Mouse (Mus musculus): ENCODE results near the gene Pamr1.

Gene Pamr1

DNA sequence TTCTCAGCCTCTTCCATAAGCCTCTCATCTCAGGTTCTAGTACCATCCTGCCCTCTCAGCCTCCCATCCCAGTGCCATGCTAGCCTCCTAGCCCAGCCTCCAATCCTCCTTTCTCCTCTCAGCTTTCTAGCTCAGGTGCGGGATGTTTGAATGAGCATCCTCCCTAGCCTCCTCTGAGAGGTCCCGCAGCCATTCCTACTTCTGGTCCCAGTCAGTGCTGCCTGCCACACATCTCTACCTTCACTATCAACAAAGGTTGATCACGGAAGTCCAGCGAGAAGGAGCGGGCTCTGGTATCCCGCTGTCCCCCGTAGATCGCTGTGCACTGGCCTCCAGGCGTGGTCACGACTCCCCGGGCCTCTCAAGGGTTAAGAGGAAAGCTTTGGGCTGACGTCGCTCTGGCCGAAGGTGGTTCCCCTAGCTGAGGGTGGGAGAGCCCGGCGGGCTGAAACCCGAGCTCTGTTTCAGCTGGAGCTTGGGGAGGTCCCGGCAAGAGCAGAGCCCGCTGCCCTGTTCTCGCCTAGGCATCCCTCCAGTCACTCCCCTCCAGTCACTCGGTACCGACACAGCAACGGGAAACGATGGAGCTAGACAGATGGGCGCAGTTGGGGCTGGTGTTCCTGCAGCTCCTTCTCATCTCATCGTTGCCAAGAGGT is at the start of gene Pamr1:
Gene Pamr1, plus strand, starts transcription at position 402 of the 656 bp plus-strand sequence.
- DNase-seq (ENCODE audit: low spot score in 2 of 2): no peak

DNA sequence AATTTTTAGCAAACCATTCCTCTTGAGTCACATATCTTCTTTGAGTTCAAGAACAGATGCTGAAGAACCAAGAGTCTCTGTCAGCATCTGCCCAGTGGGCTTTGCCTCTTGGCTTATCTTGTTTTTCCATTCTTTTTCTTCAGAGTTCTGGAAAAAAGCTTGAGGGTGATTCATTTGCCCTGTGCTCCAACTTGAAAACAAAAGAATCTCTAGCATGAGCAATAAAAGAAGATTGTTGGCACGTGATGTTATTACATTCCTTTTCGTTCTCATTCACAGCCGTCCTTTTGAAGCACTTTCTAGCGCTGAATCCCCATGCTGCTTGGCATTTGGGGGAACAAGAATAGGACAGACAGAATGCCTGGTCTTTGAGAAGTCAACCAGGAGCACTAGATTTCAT is 42.2 kb upstream of the Pamr1 start:
- no peak for DNase-seq (ENCODE audit: low spot score in 2 of 2)

DNA sequence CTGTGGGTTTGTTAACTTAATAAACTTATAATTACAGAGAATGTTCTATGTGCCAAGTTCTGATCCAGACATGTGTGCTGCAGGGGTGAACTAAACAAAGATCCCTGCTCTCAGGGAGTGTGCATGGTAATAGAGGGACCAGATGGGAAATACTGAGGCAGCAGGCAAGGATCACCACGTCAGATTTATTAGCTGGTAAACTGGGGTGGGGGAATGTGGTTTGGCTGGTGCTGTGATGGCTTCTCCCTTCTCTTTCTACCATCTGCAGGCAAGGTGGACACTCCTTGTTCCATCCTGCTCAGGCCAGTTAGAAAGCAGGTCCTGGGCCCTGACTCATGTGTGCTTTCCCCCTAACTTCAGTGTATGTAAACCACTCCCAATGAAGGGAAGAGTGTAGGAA is 41.7 kb upstream of the Pamr1 start:
- DNase-seq (ENCODE audit: low spot score in 2 of 2): no peak

DNA sequence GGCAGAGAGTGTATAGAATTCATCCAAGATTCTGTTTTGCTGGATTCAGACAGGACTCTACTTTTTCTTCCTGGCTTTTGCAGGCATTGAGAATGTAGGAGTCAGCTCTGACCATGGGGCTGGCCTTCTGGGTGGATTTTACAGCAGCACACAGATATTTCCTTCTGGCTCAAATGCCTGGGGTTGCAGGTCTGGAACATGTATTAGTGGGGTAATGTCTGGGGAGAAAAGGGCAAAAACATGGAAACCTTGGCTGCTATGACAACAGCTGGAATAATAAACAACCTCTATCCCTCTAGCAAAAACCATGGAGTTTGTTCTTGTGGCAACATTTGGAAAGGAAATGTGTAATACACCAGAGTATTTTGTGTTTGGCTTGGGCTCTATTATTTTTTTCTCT is 29.9 kb upstream of the Pamr1 start:
- no peak for DNase-seq (ENCODE audit: low spot score in 2 of 2)

DNA sequence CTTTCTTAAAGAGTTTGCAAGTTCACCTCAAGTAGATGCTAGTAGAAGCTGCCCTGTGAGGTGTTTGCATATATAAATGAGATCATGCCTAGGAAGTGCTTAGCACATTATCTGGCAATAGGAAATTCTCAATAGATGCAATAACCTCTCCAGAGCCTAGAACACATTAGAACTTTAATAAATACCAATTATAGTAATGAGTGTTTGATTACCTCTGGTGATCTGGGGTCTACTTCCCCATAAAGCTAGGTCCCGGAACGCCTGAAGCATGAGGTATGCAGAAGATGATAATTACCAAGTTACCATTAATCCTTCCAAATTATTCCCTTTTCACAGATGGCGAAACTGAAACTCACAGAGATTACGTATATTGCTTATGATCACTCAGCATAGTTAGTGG is 22.2 kb upstream of the Pamr1 start:
- DNase-seq (ENCODE audit: low spot score in 2 of 2): no peak

DNA sequence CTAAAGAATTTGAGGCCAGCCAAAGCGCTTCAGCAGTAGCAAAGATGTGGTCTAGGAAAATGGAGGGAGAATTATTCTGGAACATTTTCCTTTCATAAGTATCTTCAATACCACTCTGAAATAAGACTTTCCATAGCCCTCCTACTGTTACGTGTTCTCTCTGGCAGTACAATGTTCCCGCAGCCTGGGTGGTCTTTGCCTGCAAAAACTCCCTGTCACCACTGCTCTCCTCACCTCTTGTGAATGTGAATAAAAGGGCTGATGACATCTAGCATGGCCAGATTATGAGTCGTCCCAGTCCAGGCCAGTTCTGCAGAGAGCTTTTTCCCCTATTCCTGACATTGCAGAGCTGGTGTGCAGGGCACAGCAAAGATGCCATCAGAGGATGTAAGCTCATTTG is 16.4 kb upstream of the Pamr1 start:
- no peak for DNase-seq (ENCODE audit: low spot score in 2 of 2)

DNA sequence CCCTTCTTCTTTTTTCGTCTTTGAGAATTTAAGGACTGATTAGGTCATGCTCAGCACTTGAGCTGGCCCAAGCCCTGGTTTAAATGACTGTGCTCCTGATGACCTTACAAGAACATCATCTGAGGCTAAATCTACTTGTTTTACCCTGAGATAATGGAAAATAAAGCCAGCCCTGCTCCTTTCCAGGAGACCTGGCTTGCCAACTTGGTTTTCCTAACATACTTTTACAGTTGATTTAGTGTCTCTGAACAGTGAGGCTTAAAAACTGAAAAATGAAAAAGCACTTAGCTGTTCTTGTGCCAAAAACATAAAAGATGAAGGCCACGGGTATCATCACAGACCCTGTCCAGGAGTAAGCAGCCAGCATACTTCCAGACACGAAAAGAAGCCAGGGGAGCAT is 13.0 kb upstream of the Pamr1 start:
- no peak for DNase-seq (ENCODE audit: low spot score in 2 of 2)

DNA sequence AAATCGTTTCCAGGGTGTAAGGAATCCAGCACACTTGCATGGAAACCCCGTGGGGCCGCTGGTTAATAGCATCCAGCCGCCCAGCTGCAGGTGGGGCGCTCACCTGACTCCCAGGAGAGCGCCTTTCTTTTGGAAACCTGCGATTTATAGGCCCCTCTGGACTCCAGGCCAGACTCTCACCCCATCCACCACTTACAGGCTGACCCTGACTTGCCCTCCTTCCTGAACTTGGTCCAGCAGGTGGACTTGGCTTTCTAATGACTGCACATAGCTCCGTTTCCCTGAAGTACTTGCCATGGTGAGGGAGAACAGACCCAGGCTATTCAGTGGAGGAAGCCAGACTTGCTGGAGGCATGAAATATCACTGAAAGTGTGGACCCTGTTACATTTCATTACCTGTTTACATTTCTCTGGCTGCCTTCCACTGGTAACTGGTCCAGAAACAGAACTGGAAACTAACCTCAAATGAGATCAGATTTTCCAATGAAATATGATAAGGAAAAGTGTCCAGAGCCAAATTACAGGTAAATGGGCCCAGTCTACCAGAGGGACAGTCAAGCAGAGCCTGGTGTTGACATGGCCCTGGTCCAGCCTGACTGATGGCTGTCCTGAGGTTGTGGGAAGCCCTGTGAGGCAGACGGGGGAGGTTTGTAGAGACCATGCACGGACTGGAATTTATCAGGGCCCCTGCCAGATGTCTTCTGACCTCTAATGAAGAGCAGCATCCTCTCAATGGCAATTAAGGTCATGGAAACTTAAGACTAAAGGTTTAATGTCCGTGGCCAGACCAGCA is 9.2 kb upstream of the Pamr1 start:
- DNase-seq (ENCODE audit: low spot score in 2 of 2): no peak

DNA sequence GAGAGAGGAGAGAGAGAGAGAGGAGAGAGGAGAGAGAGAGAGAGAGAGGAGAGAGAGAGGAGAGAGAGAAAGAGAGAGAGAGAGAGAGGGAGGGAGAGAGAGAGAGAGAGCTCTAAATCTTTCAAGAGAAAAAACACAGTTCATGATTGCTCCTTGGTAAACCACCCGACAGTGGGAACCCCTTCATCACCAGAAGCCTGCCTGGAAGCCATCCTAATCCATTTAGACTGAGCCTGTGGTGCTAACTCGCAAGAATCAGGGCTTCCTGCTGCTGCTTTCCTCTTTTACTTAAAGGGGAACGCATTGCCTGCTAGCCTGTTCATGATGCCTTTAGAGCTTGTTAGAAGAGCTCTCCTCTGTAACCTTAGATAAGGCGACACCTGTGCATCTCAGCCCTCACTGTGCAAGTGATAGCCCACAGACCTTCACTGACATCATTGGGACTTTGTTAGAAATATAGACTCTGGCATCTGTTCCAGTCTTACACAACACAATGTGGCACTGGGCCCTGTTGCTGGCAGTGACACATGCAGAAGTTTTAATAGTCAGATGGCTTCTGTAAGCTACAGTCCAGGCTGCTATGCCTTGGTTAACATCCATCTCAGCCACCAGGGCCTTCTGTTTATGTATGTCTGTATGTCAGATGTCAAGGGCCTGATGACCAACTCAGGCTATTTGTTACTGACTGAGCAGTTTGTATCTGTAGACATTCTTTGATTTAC is 8.2 kb upstream of the Pamr1 start:
- DNase-seq (ENCODE audit: low spot score in 2 of 2): no peak

DNA sequence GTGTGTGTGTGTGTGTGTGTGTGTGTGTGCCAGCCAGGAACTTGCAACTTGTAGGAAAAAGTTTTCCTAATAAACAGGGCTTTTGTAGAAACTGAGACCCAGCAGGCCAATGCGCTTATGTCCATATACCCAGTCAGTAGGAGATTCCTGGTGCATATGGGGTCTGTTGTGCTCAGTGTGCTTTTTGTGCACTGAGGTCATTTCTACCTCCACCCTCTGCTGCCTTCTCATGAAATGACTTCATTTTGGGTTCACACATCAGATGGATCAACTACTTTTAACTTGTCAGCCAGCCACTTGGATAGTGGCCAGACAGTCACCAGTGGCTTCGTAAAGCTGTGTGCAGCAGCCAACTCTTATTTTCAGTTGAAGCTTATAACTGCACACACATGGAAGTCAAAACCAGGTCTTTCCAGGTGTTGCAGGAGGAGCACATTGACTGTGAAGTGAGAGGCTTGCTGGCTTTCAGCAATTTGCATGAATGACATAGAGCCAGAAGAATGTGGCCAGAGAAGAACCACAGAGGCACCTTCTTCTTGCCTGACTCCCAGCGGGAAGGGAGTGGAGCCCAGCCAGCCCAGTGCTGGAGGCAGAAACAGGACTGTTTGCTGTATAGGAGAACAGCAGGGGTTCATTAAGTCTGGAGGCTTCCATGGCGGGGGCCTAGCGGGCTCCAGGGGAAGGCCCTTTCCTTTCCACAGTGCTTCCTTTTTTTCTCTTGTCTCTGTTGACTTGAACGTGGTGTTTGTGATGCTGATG is 5.7 kb upstream of the Pamr1 start:
- peak in 1 of 2 experiments; percentile 49 for DNase-seq (ENCODE audit: low spot score in 2 of 2)

DNA sequence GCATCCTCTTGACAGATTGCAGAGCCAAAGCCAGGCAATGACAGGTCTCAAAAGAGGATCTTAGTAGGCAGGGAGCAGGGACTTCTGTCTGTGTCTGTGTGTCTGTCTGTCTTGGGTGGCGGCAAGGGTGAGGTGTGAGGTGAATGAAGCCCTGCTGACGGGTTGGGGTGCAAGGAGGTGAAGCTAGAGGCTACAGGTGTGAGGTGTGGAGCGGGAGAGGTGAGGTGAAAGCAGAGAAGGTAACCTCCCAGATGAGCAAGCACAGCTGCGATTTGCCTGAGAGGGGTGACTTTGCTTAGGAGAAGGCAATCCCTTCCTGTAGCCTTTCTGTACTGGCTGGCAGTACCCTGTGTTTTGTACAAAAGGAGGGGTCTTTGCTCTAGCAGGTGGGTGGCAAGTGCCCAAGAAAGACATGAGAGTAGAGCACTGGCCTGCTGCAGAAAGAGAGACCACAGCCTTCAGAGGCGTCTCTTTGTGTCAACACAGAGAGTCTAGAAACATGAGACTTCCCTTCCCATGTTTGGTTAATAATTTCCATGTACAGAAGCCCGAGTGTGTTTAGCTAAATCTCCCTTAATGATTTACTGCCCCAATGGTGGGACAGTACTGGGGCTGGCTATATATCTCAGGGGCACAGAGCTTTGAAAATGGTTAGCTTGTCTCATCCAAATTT is 1.2 kb downstream of the Pamr1 start:
- no peak for DNase-seq (ENCODE audit: low spot score in 2 of 2)

DNA sequence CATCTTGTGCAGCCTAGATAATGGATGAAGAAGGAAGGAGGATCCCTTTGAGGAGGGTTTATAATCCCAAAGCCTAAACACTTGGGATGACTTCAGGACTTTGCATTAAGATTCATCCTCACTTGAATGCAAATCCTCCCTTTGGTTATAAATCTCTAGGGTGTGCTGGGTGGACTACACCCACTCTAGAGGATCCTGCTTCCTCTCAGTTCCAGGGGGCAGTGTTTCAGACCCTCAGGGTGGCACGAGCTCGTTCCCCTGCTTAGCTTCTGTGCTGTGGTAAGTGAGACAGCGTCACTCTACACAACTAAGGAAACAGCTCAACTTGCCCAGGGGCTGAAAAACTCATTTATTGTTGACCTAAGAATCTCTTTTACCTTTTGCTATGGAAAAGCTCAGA is 1.8 kb downstream of the Pamr1 start:
- no peak for DNase-seq (ENCODE audit: low spot score in 2 of 2)

DNA sequence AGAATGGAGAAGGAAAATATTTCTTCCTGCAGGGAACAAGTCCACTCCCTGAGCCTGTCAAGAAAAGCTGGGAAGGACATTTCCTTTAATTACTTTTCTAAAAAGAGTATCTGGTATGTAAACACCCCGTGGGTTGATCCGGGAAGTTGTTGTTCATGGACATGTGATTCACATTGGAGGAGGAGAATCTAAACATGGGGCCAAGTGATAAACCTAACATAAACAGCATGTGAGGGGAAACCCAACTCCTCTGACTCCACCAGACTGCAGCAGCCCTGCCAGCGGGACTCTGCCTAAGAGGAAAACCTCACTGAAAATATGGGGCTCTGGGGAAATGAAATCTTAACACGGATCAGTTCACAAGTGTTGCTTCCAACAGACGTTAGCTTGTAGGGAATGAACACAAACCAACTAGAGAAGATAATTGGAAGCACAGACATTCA is 2.3 kb downstream of the Pamr1 start:
- no peak for DNase-seq (ENCODE audit: low spot score in 2 of 2)

DNA sequence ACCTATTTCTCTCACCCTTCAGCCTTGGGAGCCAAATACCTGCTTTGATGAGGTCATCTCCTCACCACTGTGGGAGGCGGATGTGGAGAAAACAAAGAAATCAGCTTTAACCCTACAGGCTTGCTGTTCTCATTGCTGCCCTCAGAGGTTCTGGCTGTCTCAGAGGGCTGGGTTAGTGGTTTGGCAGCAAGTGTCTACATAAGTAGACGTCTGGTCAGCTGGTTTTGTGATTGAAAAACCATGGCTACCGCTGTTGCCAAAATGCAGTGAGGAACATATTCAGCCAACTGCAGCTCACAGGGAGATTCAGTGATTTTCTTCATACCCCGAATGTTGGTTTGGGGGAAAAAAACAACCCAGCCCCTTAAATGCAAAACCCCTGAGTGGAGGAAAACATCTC is 7.3 kb downstream of the Pamr1 start:
- no peak for DNase-seq (ENCODE audit: low spot score in 2 of 2)

DNA sequence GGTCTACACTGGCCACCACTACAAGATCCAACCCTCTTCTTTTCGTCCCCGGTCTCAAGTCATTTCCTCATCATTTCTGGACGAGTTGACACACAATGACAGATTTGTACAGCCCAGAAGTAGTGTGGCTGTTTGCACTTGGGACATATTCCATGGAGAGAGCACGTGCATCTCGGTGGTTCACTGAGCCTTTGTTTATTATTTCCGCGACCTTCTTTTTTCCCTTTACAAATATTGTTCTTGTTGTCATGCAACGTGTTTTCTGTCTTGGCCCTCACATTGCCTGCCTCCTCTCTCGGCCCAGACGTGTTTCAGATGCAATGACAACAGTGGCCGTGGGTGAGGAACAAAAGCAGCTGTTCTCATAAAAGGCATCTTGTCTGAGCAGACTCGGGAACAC is 9.2 kb downstream of the Pamr1 start:
- DNase-seq (ENCODE audit: low spot score in 2 of 2): no peak

DNA sequence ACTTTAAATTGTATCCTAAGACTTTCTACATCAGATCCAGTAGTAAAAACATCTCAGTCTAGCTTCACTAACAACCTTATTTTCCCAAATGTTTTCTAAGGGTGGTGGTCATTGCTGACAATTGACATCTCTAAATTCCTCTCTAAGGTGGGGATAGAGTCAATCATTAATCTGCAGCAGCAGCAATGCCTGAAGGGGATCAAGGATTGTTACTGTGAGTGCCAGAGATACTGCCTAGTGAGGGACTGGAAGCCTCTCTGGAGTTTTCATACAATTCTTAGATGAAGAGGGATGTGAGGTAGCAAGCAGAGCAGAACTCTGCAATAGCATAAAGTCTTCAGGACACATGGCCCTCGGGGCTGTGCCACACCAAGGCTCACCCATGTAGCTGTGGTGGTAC is 14.0 kb downstream of the Pamr1 start:
- no peak for DNase-seq (ENCODE audit: low spot score in 2 of 2)

DNA sequence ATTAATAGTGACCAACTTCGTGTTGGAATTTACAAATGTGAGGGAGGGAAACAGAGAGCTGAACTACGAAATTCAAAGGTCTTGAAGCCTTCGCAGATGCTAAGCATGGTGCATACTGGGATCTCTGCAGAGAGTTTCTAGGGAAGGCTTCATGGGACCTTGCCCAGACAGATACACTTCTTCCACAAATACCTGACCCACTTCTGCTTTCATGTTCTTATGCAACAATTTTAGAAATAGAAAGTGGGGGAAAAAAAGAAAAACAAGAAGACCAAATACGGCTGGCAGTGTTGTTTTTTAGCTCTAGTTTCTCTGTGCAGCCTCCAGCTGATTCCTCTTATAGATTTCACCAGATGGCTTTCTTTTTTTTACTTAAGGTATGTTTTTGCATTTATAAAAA is 29.4 kb downstream of the Pamr1 start:
- peak in 1 of 2 experiments; percentile 55 for DNase-seq (ENCODE audit: low spot score in 2 of 2)

DNA sequence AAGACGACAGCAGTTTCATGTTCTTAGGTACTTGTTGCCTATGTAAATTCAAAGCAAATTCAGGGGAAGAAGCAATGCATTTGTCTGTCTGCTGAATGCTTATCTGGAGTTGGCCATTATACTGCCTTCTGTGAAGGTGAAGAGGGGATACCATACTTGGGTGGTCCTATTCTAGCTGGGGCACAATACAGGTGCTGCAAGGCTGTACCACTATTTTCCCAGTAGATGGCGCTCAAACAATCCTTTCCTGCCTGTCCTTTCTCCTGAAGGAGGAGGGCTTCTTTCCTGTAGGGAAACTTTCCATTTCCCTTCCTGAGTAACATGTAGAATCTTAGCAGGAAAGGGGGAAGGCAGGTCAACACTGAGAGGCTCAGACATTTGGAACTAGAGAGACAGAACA is 40.2 kb downstream of the Pamr1 start:
- DNase-seq (ENCODE audit: low spot score in 2 of 2): peak in 1 of 2 experiments; percentile 71

DNA sequence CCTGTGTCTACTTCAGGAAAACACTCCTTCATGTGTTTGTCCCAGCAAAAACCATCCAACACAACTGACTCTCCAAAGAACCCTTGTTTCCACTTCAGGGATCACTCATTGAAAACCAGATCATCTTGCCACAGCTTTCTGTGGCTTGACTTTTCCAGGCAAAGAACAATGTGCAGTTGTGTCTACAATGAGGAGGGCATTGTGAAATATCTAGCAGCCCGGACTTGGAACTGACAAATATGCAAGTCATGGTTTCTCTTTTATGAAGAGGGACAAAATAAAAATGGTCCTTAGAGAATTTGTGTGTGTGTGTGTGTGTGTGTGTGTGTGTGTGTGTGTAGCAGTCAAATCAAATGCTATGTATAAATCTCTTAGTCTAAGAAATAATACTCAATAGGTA is 44.7 kb downstream of the Pamr1 start:
- DNase-seq (ENCODE audit: low spot score in 2 of 2): no peak

DNA sequence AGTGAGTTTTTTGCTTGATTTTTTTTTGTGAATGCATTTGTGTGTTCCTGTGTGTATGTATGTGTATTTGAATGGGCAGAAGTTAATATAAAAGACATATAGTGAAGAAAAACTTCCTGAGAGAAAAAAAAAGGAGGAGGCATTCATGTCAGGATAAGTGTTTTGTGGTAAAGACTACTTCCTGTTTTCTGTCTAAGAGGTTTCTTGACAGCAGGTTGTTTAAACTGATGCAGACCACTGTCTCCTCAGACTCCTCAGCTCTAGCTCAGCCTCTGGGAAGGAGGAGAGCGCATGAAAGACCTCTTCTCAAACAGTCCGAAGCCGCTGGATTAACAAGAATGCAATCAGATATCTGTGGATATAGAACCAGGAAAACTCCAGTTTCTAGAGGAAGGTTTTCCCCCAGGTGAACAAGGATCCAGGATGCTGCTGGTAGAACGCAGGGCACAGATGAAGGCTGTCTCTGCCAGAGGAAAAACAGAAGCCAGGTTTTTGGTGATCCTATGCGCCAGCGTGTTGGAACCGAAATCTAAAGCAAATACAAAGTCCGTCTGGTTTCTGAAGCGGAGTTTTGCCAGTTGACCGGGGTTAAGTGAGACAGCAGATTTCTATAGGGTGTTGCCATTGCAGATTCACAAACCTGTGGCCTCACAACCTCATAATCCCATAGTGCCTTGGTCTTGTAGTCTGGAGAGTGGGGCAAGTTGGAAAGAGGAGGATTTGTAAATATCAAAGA is 45.8 kb downstream of the Pamr1 start:
- no peak for DNase-seq (ENCODE audit: low spot score in 2 of 2)

Data from frontal cortex, postnatal 36 days (tissue).